Mouse (Mus musculus) midbrain, embryonic 13.5 days (tissue): ENCODE data around the gene Scand1. TPM values are rescaled to one million over a fixed set of nuclear protein-coding genes. Genes with fewer than 3 reads are reported as not detected.

ENCODE experiments used
- ATAC-seq: fragments of 200-750 bp; cut with Nextera tagmentation; 2 replicates; pipeline ENCODE4 v1.8.0; 2017; ENCODE audit warnings: mild to moderate bottlenecking, moderate TSS enrichment, moderate library complexity
- H3K27ac ChIP-seq: fragments of 300-500 bp; sonication (generic); 2 replicates; pipeline ENCODE4 v1.5.1; 2015; ENCODE audit warnings: inconsistent platforms, mild to moderate bottlenecking, moderate library complexity
- H3K27me3 ChIP-seq: fragments of 300-500 bp; sonication (generic); 2 replicates; pipeline ENCODE4 v1.6.1; 2015; ENCODE audit warnings: mild to moderate bottlenecking, inconsistent platforms
- H3K36me3 ChIP-seq: fragments of 300-500 bp; sonication (generic); 2 replicates; pipeline ENCODE4 v1.6.1; 2015; ENCODE audit warnings: mild to moderate bottlenecking, inconsistent platforms
- H3K4me1 ChIP-seq: fragments of 300-500 bp; sonication (generic); replicated peaks from 2 replicates; pipeline ENCODE4 v1.6.1; 2015; ENCODE audit warnings: inconsistent platforms
- H3K4me2 ChIP-seq: fragments of 300-500 bp; sonication (generic); replicated peaks from 2 replicates; pipeline ENCODE4 v1.6.1; 2015; ENCODE audit warnings: moderate library complexity, mild to moderate bottlenecking, inconsistent platforms
- H3K4me3 ChIP-seq: fragments of 300-500 bp; sonication (generic); replicated peaks from 2 replicates; pipeline ENCODE4 v1.5.1; 2015; ENCODE audit warnings: mild to moderate bottlenecking, inconsistent platforms
- H3K9ac ChIP-seq: fragments of 300-500 bp; sonication (generic); replicated peaks from 2 replicates; pipeline ENCODE4 v1.6.1; 2015; ENCODE audit warnings: mild to moderate bottlenecking, inconsistent platforms
- H3K9me3 ChIP-seq: fragments of 300-500 bp; sonication (generic); 2 replicates; pipeline ENCODE4 v1.6.1; 2016; ENCODE audit warnings: mild to moderate bottlenecking, inconsistent platforms
- WGBS: fragments of 180-500 bp; shearing (Covaris S2); methylation state at CpG from one replicate; pipeline ENCODE4 v1.1.7; 2015; 5-methylcytosine and 5-hydroxymethylcytosine counted together
- polyA plus RNA-seq: library from polyadenylated mRNA; unstranded; fragments of >200 nt; fragmentation: Nextera tagmentation; extraction: Ambion mirVana; gene quantifications from 2 replicates; pipeline ENCODE4 v1.2.1, GENCODE M21; 2015

The Scand1 gene
- polyA plus RNA-seq, 1 experiment from 2014 or later, result 99.1 TPM

- Histone ChIP-seq H3K27ac (no peak overlapping the region), H3K9ac (no peak overlapping the region), H3K4me3 (no peak overlapping the region), H3K4me2 (no peak overlapping the region), H3K9me3 (no peaks in the 10 kb centered on the region), H3K36me3 (peaks cover 62% of the 10 kb centered on the region), H3K4me1 (no peaks in the 10 kb centered on the region), H3K27me3 (no peaks in the 10 kb centered on the region)
- no peak for ATAC-seq
- WGBS, result 99% methylated on average over 4 of the region's 4 CpGs
Measured at GRCm38 (mm10) chr2:156304351-156304750, 8.2 kb downstream of the Scand1 start.

DNA sequence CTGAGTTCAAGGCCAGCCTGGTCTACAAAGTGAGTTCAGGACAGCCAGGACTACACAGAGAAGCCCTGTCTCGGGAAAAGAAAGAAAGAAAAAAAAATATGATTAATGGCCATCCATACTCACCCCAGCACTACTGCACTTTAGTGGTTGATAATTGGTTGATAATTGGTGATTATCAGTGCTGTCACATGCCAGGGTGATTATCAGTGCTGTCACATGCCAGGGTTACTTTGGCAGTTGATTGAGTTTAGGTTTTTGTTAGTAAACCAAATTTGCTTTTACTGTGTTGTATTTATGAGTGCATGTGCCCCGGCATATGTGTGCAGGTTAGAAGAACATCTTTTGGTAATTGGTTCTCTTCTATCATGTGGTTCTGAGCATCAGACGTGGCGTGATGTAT lies 10.4 kb downstream of the Scand1 start:
- Histone ChIP-seq H3K4me3 (no peak overlapping the region), H3K27me3 (no peaks in the 10 kb centered on the region), H3K9ac (no peak overlapping the region), H3K9me3 (no peaks in the 10 kb centered on the region), H3K27ac (no peak overlapping the region), H3K4me1 (no peaks in the 10 kb centered on the region), H3K4me2 (no peak overlapping the region), H3K36me3 (peaks cover 75% of the 10 kb centered on the region)
- ATAC-seq, result no peak
- WGBS, result 95% methylated on average over 4 of the region's 4 CpGs

DNA sequence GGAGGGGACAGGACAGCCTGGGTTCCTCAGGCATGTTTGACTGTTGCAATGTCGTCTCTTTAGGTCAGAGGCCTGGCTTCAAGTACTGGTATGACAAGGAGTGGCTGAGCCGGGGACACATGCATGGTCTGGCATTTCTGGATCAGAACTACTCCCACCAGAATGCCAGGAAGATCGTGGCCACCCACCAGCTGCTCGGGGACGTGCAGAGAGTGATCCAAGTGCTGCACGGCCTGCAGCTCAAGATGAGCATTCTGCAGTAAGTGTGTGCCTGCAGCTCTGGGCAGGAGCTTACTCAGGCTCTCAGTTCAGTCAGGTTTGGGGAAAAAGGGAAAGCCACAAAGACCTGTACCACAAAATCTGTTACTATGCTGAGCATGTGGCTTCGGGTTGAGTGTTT lies 14.0 kb downstream of the Scand1 start:
- H3K4me3 ChIP-seq, result no peak overlapping the region
- no peak overlapping the region for H3K4me2 ChIP-seq
- no peak for ATAC-seq
- H3K36me3 ChIP-seq, result peaks cover 80% of the 10 kb centered on the region
- H3K4me1 ChIP-seq, result no peaks in the 10 kb centered on the region
- H3K27me3 ChIP-seq, result no peaks in the 10 kb centered on the region
- H3K9me3 ChIP-seq, result no peaks in the 10 kb centered on the region
- H3K27ac ChIP-seq, result no peak overlapping the region
- 90% methylated on average over 7 of the region's 7 CpGs for WGBS
- H3K9ac ChIP-seq, result no peak overlapping the region

DNA sequence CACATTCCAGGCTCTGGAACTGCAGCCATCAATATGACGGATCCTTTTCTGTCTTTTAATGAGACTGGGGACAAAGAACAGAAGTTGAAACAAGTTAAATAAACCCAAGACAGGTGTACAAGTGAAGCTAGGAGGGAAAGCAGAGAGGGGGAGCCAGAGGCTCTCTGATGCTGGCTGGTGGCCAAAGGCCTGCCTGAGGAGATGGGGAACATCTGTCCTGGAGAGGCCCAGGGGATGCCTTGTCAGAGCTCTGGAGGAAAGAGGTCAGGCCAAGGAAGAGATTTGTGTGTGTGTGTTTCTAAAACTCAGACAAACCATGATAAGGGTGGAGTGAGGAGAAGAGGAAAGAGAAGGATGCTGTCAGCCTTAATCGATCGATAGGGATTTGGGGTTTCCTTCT lies 14.9 kb downstream of the Scand1 start:
- no peak overlapping the region for H3K4me3 ChIP-seq
- 89% methylated on average over 3 of the region's 3 CpGs for WGBS
- no peak overlapping the region for H3K27ac ChIP-seq
- H3K9me3 ChIP-seq, result no peaks in the 10 kb centered on the region
- peaks cover 82% of the 10 kb centered on the region for H3K36me3 ChIP-seq
- no peak overlapping the region for H3K4me2 ChIP-seq
- no peak for ATAC-seq
- H3K9ac ChIP-seq, result no peak overlapping the region
- H3K4me1 ChIP-seq, result no peaks in the 10 kb centered on the region
- no peaks in the 10 kb centered on the region for H3K27me3 ChIP-seq

DNA sequence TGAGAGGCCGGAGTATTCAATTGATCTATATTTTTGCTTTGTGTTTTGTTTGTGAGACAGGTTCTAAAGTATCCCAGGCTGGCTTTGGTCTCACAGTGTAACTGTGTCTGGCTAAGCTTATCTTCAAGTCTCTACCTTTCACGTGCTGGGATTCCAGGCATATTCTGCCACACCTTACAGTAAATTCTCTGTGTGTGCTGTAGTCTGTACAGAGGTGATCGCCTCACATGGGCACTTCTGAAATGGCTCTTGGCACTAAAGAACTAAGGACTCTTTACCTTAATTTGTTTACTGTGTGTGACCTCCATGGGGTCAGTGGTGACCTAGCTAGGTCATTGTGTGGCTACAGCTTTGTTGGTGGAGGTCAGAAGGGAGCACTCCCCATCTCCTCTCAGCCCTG lies 16.3 kb downstream of the Scand1 start:
- Histone ChIP-seq H3K27ac (no peak overlapping the region), H3K4me2 (no peak overlapping the region), H3K9me3 (no peaks in the 10 kb centered on the region), H3K27me3 (no peaks in the 10 kb centered on the region), H3K9ac (no peak overlapping the region), H3K36me3 (peaks cover 79% of the 10 kb centered on the region), H3K4me1 (no peaks in the 10 kb centered on the region), H3K4me3 (no peak overlapping the region)
- no peak for ATAC-seq
- 92% methylated on average over 3 of the region's 3 CpGs for WGBS

GRCm38 (mm10) chr2:156295601-156296063 lies 16.9 kb downstream of the Scand1 start:
- H3K27ac ChIP-seq, result no peak overlapping the region
- H3K9ac ChIP-seq, result no peak overlapping the region
- H3K4me2 ChIP-seq, result no peak overlapping the region
- no peak for ATAC-seq
- no peaks in the 10 kb centered on the region for H3K27me3 ChIP-seq
- H3K36me3 ChIP-seq, result peaks cover 79% of the 10 kb centered on the region
- H3K4me3 ChIP-seq, result no peak overlapping the region
- no peaks in the 10 kb centered on the region for H3K4me1 ChIP-seq
- H3K9me3 ChIP-seq, result no peaks in the 10 kb centered on the region
- 97% methylated on average over 2 of the region's 2 CpGs for WGBS

DNA sequence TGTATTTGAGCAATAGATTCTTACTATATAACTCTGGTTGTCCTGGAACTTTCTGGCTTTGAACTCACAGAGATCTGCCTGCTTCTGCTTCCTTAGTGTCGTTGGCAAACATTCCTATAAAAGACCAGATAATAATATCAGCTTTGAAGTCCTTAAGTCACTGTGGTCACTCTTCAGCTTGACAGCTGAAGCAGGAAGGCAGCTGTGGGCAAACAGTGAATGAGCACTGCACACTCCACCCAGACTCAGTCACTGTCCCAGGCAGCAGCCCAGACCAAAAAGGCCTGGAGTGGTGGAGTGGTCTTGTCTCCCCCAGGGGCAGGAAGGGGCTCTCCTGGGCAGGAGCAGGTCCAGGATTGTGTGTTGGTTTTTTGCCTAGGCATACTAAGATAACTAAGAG lies 20.5 kb downstream of the Scand1 start:
- H3K36me3 ChIP-seq, result peaks cover 81% of the 10 kb centered on the region
- 91% methylated on average over 1 of the region's 1 CpGs for WGBS

GRCm38 (mm10) chr2:156289552-156290160 lies 22.8 kb downstream of the Scand1 start:
- no peak for ATAC-seq
- Histone ChIP-seq H3K4me3 (no peak overlapping the region), H3K9ac (no peak overlapping the region), H3K27me3 (no peaks in the 10 kb centered on the region), H3K4me2 (no peak overlapping the region), H3K27ac (no peak overlapping the region), H3K36me3 (peaks cover 67% of the 10 kb centered on the region), H3K9me3 (no peaks in the 10 kb centered on the region), H3K4me1 (no peaks in the 10 kb centered on the region)
- WGBS, result 84% methylated on average over 2 of the region's 2 CpGs

More for the DNA sequence above, 20.5 kb downstream of the Scand1 start:
- Histone ChIP-seq H3K4me2 (no peak overlapping the region), H3K4me1 (no peaks in the 10 kb centered on the region), H3K27me3 (no peaks in the 10 kb centered on the region), H3K4me3 (no peak overlapping the region), H3K9me3 (no peaks in the 10 kb centered on the region), H3K9ac (no peak overlapping the region), H3K27ac (no peak overlapping the region)
- ATAC-seq, result no peak

DNA sequence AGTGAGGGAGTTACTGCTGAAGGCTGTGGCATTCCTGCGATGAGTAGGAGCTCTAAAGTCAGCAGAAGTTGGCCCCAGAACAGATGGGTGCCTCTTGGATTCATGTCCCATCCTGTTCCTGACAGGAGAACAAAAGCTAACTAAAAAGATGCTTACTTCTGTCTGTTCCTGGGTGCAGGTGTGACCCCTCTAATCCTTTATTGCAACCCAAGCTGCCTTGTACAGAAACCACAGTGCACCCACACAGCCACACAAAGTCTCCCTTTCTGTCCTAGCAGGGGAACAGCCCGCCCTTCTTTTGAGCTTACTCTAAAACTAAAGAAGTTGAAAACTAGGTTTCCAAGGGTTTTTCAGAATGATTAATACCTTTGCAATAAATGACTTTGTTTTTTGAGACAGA lies 24.3 kb downstream of the Scand1 start:
- WGBS, result 93% methylated on average over 2 of the region's 2 CpGs
- Histone ChIP-seq H3K27ac (no peak overlapping the region), H3K4me3 (no peak overlapping the region), H3K36me3 (peaks cover 54% of the 10 kb centered on the region), H3K4me1 (no peaks in the 10 kb centered on the region), H3K4me2 (no peak overlapping the region), H3K9ac (no peak overlapping the region), H3K9me3 (no peaks in the 10 kb centered on the region), H3K27me3 (no peaks in the 10 kb centered on the region)
- no peak for ATAC-seq

DNA sequence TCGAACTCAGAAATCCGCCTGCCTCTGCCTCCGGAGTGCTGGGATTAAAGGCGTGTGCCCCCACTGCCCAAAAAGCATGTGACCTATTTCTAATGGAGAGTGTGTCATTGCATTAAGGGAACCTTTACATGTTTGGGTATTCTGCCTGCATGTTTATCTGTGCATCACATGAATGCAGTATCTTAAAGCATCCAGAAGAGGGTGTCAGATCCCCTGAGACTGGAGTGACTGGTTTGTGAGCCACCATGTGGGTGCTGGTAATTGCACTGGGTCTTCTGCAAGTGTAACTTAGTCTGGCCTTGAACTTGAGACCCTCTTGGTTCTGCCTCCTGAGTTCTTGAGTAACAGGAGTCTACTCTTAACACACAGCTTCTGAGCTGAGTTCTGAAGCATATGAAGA lies 25.8 kb downstream of the Scand1 start:
- Histone ChIP-seq H3K4me2 (no peak overlapping the region), H3K9ac (no peak overlapping the region), H3K4me3 (no peak overlapping the region), H3K4me1 (no peaks in the 10 kb centered on the region), H3K27me3 (no peaks in the 10 kb centered on the region), H3K27ac (no peak overlapping the region), H3K9me3 (no peaks in the 10 kb centered on the region), H3K36me3 (peaks cover 49% of the 10 kb centered on the region)
- 95% methylated on average over 4 of the region's 4 CpGs for WGBS
- no peak for ATAC-seq

GRCm38 (mm10) chr2:156285161-156285560 lies 27.3 kb downstream of the Scand1 start:
- no peak overlapping the region for H3K4me3 ChIP-seq
- WGBS, result 60% methylated on average over 2 of the region's 2 CpGs
- no peaks in the 10 kb centered on the region for H3K27me3 ChIP-seq
- H3K4me2 ChIP-seq, result no peak overlapping the region
- H3K27ac ChIP-seq, result no peak overlapping the region
- H3K9ac ChIP-seq, result no peak overlapping the region
- H3K36me3 ChIP-seq, result peaks cover 37% of the 10 kb centered on the region
- no peak for ATAC-seq
- H3K4me1 ChIP-seq, result no peaks in the 10 kb centered on the region
- no peaks in the 10 kb centered on the region for H3K9me3 ChIP-seq

DNA sequence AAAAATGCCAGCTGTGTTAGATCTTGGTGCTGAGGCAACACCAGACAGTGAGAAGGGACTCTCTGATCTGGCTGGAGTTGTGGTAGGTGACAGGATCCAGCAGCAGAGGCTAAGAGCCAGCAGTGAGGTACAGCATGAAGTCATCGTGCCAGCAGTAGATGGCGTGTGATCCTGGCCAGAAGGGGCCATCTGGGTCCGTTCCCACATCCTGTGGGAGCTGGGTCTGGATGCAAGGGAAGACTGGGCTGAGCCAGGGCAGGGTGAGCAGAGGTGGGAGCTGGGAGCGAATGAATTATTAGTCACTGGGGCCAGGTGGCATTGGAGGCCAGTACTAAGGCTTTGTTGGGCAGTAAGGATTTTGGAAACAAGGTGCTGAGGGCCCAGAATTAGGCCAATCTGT lies 31.3 kb downstream of the Scand1 start:
- H3K9ac ChIP-seq, result no peak overlapping the region
- no peaks in the 10 kb centered on the region for H3K9me3 ChIP-seq
- WGBS, result 86% methylated on average over 4 of the region's 4 CpGs
- H3K4me3 ChIP-seq, result no peak overlapping the region
- no peak overlapping the region for H3K4me2 ChIP-seq
- H3K36me3 ChIP-seq, result peaks cover 16% of the 10 kb centered on the region
- no peaks in the 10 kb centered on the region for H3K27me3 ChIP-seq
- no peak for ATAC-seq
- no peaks in the 10 kb centered on the region for H3K4me1 ChIP-seq
- H3K27ac ChIP-seq, result no peak overlapping the region
